Mouse (Mus musculus): ENCODE measurements around the gene Pbsn.
"Not testable (repeated sequence)": the region's sequence is repeated elsewhere in the genome, so short reads cannot be mapped to it uniquely, and the experiment has no call there.

The Pbsn gene

GRCm38 (mm10) chrX:77853523-77853922 is at the start of gene Pbsn:
Gene Pbsn (minus strand): TSS chrX:77853623.
- DNase-seq (ENCODE audit: low spot score in 2 of 2), result no peak

- DNase-seq (ENCODE audit: low spot score in 2 of 2), result peak in 1 of 2 experiments; percentile 0
These were observed 26.6 kb upstream of the Pbsn start for GRCm38 (mm10) chrX:77880033-77880432.

- DNase-seq (ENCODE audit: low spot score in 2 of 2), result not testable (repeated sequence)
These were observed 11.0 kb upstream of the Pbsn start, which contains the start of gene Gm14744 for GRCm38 (mm10) chrX:77864458-77864857. Gene Gm14744 (plus strand): TSS chrX:77864758.

- DNase-seq (ENCODE audit: low spot score in 2 of 2), result peak in 1 of 2 experiments; percentile 27
These were observed 41.4 kb downstream of the Pbsn start for GRCm38 (mm10) chrX:77812031-77812430.

GRCm38 (mm10) chrX:77810608-77811206 is 42.7 kb downstream of the Pbsn start:
- peak; percentile 63 to 68 for DNase-seq (ENCODE audit: low spot score in 2 of 2)

GRCm38 (mm10) chrX:77808602-77809001 is 44.8 kb downstream of the Pbsn start:
- DNase-seq (ENCODE audit: low spot score in 2 of 2), result peak in 1 of 2 experiments; percentile 19

GRCm38 (mm10) chrX:77802293-77802692 is 51.1 kb downstream of the Pbsn start:
- DNase-seq (ENCODE audit: low spot score in 2 of 2), result no peak

- no peak for DNase-seq (ENCODE audit: low spot score in 2 of 2)
These were observed 51.9 kb downstream of the Pbsn start for GRCm38 (mm10) chrX:77801543-77801942.

GRCm38 (mm10) chrX:77799554-77799953 is 53.9 kb downstream of the Pbsn start:
- DNase-seq (ENCODE audit: low spot score in 2 of 2), result no peak

- no peak for DNase-seq (ENCODE audit: low spot score in 2 of 2)
These were observed 55.6 kb downstream of the Pbsn start for GRCm38 (mm10) chrX:77797801-77798200.

GRCm38 (mm10) chrX:77796916-77797315 is 56.5 kb downstream of the Pbsn start:
- no peak for DNase-seq (ENCODE audit: low spot score in 2 of 2)

- peak in 1 of 2 experiments; percentile 33 for DNase-seq (ENCODE audit: low spot score in 2 of 2)
These were observed 57.1 kb downstream of the Pbsn start, which contains the start of gene Prkx for GRCm38 (mm10) chrX:77796238-77796835. Gene Prkx (minus strand): TSS chrX:77796278.

- DNase-seq (ENCODE audit: low spot score in 2 of 2), result peak; percentile 84 to 86
These were observed 57.6 kb downstream of the Pbsn start for GRCm38 (mm10) chrX:77795858-77796174.

GRCm38 (mm10) chrX:77794962-77795857 is 58.2 kb downstream of the Pbsn start:
- peak; percentile 16 to 24 for DNase-seq (ENCODE audit: low spot score in 2 of 2)

- DNase-seq (ENCODE audit: low spot score in 2 of 2), result peak in 1 of 2 experiments; percentile 22
These were observed 64.7 kb downstream of the Pbsn start for GRCm38 (mm10) chrX:77788675-77789074.

Data from frontal cortex, postnatal 36 days (tissue).